Mouse (Mus musculus) midbrain, postnatal 0 days (tissue): Measurements from ENCODE around the gene Cmtm6. TPM values are rescaled to one million over a fixed set of nuclear protein-coding genes. Genes with fewer than 3 reads are reported as not detected.

Experiments used
- ATAC-seq: fragments of 200-750 bp; cut with Nextera tagmentation; 2 replicates; pipeline ENCODE4 v1.8.0; 2017; ENCODE audit warnings: moderate number of reproducible peaks, mild to moderate bottlenecking, moderate TSS enrichment, moderate library complexity; ENCODE audit not compliant: low FRiP score
- DNase-seq: peaks from one replicate; pipeline ENCODE4 v3.0.0-alpha.2; 2015; ENCODE audit warnings: low spot score
- H3K27ac ChIP-seq: fragments of 300-500 bp; sonication (generic); 2 replicates; pipeline ENCODE4 v1.5.1; 2014; ENCODE audit warnings: low read depth, mild to moderate bottlenecking, low read length, mixed read lengths
- H3K27me3 ChIP-seq: fragments of 300-500 bp; sonication (generic); 2 replicates; pipeline ENCODE4 v1.6.1; 2014; ENCODE audit warnings: low read length, control low read depth, mixed read lengths; ENCODE audit not compliant: insufficient read depth
- H3K36me3 ChIP-seq: fragments of 300-500 bp; sonication (generic); 2 replicates; pipeline ENCODE4 v1.6.1; 2014; ENCODE audit warnings: low read length, control low read depth, mixed read lengths; ENCODE audit not compliant: insufficient read depth
- H3K4me1 ChIP-seq: fragments of 300-500 bp; sonication (generic); 2 replicates; pipeline ENCODE4 v1.6.1; 2014; ENCODE audit warnings: mild to moderate bottlenecking, control low read depth, antibody characterized with exemption, low read length, mixed read lengths; ENCODE audit not compliant: insufficient read depth
- H3K4me2 ChIP-seq: fragments of 300-500 bp; sonication (generic); 2 replicates; pipeline ENCODE4 v1.6.1; 2014; ENCODE audit warnings: low read depth, mild to moderate bottlenecking, low read length, mixed read lengths; ENCODE audit not compliant: poor library complexity, severe bottlenecking
- H3K4me3 ChIP-seq: fragments of 300-500 bp; sonication (generic); 2 replicates; pipeline ENCODE4 v1.5.1; 2014; ENCODE audit warnings: low read depth, mild to moderate bottlenecking, low read length, moderate library complexity
- H3K9ac ChIP-seq: fragments of 300-500 bp; sonication (generic); replicated peaks from 2 replicates; pipeline ENCODE4 v1.6.1; 2014; ENCODE audit warnings: mild to moderate bottlenecking, low read length, moderate library complexity, mixed read lengths; ENCODE audit not compliant: poor library complexity, severe bottlenecking
- H3K9me3 ChIP-seq: fragments of 300-500 bp; sonication (generic); 2 replicates; pipeline ENCODE4 v1.6.1; 2016; ENCODE audit warnings: low read length, control low read depth
- CTCF ChIP-seq: IDR thresholded peaks from 2 replicates; pipeline ENCODE4 v1.5.1; 2016; ENCODE audit warnings: antibody characterized with exemption, mild to moderate bottlenecking
- WGBS: fragments of 180-500 bp; shearing (Covaris S2); extraction: QIAGEN DNeasy Blood & Tissue Kit; methylation state at CpG from one replicate; pipeline ENCODE4 v1.1.7; 2014; 5-methylcytosine and 5-hydroxymethylcytosine counted together
- polyA plus RNA-seq: library from polyadenylated mRNA; unstranded; fragments of >200 nt; fragmentation: Nextera tagmentation; extraction: Ambion mirVana; gene quantifications from 2 replicates; pipeline ENCODE4 v1.2.1, GENCODE M21; 2015
- total RNA-seq: library from RNA; depleted of rRNA; stranded (reverse); fragments of >200 nt; gene quantifications from 2 replicates; pipeline ENCODE4 v1.2.3, GENCODE M21; 2014; rRNA removed

Cmtm6 gene
- 19.3 and 20.0 TPM in 2 replicates for total RNA-seq
- polyA plus RNA-seq = 19.2 and 21.5 TPM in 2 replicates

DNA sequence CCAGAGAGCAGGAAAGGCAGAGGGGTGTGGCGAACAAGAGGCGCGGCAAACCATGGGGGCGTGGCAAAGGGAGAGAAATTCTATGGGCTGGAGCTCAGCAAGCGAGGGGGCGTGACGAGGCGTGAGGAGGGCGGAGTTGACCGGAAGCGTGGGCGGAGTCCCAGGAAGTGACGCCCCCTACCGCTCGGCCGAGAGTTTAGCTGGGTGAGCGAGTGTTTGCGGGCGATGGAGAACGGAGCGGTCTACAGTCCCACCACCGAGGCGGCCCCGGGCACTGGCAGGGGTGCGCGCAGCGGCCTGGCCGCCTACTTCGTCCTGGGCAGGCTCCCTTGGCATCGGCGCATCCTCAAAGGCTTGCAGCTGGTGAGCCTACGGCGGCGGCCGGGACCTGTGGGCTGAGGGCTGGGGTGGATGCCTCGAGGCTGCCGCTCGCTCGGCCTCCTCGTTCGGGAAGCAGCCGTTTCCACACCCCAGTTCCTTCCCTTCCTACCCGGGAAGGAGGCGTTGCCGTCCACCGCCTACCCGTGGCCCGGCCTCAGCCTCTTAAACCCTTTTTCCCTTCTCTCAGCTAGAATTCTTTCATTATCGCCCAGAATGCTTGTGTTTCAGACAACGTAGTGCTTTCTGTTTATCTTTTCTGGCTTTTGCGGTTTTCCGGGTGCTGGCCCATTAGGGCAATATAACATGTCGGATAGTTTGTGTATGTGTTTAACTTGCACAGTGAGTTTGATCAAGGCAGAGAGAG is at the start of gene Cmtm6:
Cmtm6 (plus strand) TSS at position 106 of the 745 bp plus-strand sequence.
- peak within 1 kb of the TSS; percentile 49 for H3K27ac ChIP-seq
- DNase-seq (peak; percentile 95), ATAC-seq (peak; percentile 88)
- peaks cover 6% of the 10 kb centered on the region; the same call in 1 of the 2 replicates for H3K4me1 ChIP-seq
- no peaks in the 10 kb centered on the region for H3K36me3 ChIP-seq
- peak within 1 kb of the TSS; percentile 57 for H3K4me3 ChIP-seq
- under 1% methylated on average over 47 of the region's 53 CpGs for WGBS
- H3K9me3 ChIP-seq = no peaks in the 10 kb centered on the region
- peak within 1 kb of the TSS; percentile 65 for H3K4me2 ChIP-seq
- H3K27me3 ChIP-seq = no peaks in the 10 kb centered on the region
- TF ChIP-seq CTCF = peak; percentile 65
- H3K9ac ChIP-seq = peak within 1 kb of the TSS; percentile 64

DNA sequence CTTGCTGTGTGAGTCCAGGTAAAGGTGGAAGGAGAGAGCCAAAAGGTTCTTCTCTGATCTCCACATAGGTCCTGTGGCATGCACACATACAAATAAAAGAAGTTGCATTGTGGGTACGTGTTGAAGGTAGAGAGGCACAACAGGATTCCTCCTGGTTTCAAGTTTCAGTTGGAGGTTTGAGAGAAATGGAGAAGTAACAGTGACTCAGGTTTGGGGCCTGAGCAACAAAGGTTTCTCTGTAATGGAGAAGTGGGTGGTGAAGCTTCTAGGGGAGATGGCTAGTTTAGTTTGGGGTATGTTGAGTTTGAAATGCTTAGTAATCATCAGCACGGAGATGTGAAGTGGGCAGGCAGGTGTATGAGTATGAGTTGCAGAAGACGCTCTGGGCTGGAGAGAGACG is 48.7 kb upstream of the Cmtm6 start:
- 80% methylated on average over 4 of the region's 4 CpGs for WGBS
- no peak for ATAC-seq

DNA sequence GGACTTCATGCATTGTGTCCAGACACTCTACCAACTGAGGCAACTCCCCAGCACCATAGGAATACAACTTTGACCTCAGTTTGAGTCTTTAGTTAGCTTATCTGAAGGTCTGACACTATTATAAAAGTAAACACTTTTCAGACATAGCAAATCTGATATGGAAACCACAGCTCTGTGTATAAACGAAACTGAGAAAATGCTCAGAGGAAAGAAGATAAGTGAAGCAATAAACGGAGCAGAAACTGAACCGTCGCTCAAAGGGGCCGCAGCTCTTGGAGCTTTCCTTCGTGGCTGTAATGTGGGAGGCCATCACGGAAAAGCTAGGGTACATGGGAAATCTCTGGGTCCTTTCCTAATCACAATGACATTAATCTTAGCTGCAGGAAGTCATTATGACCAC is 44.7 kb upstream of the Cmtm6 start:
- WGBS = 92% methylated on average over 7 of the region's 7 CpGs
- no peaks in the 10 kb centered on the region for H3K9me3 ChIP-seq
- DNase-seq (no peak), ATAC-seq (no peak)
- no peak overlapping the region for H3K4me3 ChIP-seq
- H3K27me3 ChIP-seq = no peaks in the 10 kb centered on the region
- TF ChIP-seq CTCF = no peak
- H3K4me1 ChIP-seq = peaks cover 10% of the 10 kb centered on the region; the same call in 1 of the 2 replicates
- H3K27ac ChIP-seq = no peak overlapping the region
- H3K9ac ChIP-seq = no peak overlapping the region
- no peaks in the 10 kb centered on the region for H3K36me3 ChIP-seq
- no peak overlapping the region for H3K4me2 ChIP-seq

More for the DNA sequence above, 48.7 kb upstream of the Cmtm6 start:
- Histone ChIP-seq H3K9ac (no peak overlapping the region), H3K4me1 (no peaks in the 10 kb centered on the region), H3K27me3 (no peaks in the 10 kb centered on the region), H3K36me3 (no peaks in the 10 kb centered on the region), H3K27ac (no peak overlapping the region), H3K4me3 (no peak overlapping the region), H3K9me3 (no peaks in the 10 kb centered on the region), H3K4me2 (no peak overlapping the region)
- TF ChIP-seq CTCF = no peak
- no peak for DNase-seq

DNA sequence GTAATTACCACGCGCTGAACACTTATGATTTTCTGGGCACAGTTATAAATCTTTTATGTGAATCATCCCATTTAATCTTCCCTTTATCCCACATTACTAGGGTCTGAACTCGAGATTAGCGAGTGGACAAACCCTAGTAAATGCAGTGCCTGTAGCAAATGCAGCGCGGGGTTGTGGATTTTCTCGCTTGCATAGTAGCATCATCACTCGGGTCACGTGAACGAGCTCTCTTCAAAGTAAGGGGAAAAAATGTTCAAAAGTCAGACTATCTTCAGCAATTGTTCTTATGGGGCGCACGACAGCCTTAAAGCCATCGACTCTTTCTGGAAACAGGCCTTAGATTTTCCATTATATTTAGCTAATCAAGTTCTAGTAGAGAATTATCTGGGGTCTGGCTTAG is 43.3 kb upstream of the Cmtm6 start:
- H3K4me3 ChIP-seq = peak overlapping the region; percentile 96
- H3K27ac ChIP-seq = peak overlapping the region; percentile 100
- peaks cover 10% of the 10 kb centered on the region; the same call in 1 of the 2 replicates for H3K4me1 ChIP-seq
- DNase-seq = no peak
- H3K9ac ChIP-seq = peak overlapping the region; percentile 99
- 59% methylated on average over 13 of the region's 13 CpGs for WGBS
- no peak for TF ChIP-seq CTCF
- no peaks in the 10 kb centered on the region for H3K27me3 ChIP-seq
- H3K36me3 ChIP-seq = peaks cover 5% of the 10 kb centered on the region
- peak overlapping the region; percentile 63 for H3K4me2 ChIP-seq
- no peaks in the 10 kb centered on the region for H3K9me3 ChIP-seq
- ATAC-seq = no peak

DNA sequence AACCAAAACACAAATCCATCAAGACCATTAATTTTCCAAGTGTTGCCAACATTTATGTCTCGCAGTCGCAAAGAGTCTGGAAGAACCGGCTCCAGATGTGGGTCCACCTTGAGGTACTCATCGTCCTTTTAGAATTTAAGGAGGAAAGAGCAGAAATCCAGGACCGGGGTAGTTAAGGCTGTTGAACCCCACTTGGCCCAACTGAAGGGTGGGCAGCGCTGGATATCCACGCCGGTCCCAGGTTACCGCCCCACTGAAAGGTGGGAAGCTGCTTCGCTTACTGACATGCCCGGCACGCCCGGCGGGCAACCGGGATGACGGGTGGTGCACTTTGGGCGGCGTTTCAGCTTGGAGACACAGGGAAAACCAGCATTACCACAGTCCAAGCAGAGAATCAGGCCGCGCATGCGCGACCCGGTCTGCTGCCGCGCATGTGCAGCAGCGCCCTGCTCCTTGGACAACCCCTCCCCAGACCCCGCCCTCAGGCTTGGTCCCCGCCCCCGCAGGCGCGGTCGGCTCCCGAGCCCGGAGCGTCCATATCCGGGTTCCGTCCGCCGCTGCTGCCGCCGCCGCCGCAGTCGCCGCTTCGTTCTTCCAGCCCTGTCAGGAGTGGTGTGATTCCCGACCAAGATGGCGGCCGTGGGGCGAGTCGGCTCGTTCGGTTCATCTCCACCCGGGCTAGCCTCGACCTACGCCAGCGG is 42.5 kb upstream of the Cmtm6 start, which contains the start of gene Dync1li1:
Dync1li1 (plus strand) TSS at position 539 of the 701 bp plus-strand sequence.
- TF ChIP-seq CTCF = no peak
- WGBS = under 1% methylated on average over 46 of the region's 57 CpGs
- no peaks in the 10 kb centered on the region for H3K27me3 ChIP-seq

More for the DNA sequence above, 42.5 kb upstream of the Cmtm6 start, which contains the start of gene Dync1li1:
- peak; percentile 95 for ATAC-seq
- Histone ChIP-seq H3K27ac (peak within 1 kb of the TSS; percentile 100), H3K4me2 (peak within 1 kb of the TSS; percentile 63), H3K4me3 (peak within 1 kb of the TSS; percentile 96), H3K9ac (peak within 1 kb of the TSS; percentile 99), H3K36me3 (peaks cover 10% of the 10 kb centered on the region), H3K4me1 (peaks cover 10% of the 10 kb centered on the region; the same call in 1 of the 2 replicates), H3K9me3 (no peaks in the 10 kb centered on the region)
- DNase-seq = peak; percentile 98
